Mouse (Mus musculus): ENCODE results near the gene Med18.

DNA sequence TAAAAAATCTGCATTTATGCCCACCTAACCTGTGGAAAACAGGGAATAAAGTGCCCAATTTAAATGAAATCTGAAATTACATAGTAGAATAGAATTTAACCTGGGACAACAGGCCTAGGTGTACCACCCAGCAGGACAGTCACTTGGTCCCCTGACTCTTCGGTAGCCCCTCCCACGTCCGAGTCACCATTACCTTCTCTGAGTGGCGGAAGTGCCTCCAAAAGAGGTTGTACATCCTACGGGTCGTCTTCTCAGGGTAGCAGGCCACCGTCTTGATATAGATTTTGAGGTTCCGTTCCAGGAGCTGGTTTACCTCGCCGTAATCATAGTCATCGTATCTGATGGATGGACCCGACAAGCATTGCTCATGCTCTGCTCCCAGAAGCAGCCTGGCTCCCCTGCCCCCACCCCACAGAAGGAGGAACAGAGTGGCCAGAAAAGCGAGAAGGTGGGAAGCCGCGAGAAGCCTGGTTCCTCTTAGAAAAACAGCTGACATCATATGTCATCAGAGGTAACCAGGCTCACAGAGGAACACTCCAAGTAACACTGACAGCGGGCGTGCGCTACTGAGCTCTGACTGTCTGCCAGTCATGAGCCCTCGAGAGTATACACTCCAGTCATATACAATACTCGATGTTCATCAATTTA, 30.7 kb upstream of the Med18 start:
- no peak for TF ChIP-seq CTCF (IDR thresholded peaks at IDR 0.05; ENCODE audit: low read depth, low read length)
- no peak for TF ChIP-seq GATA1 (IDR thresholded peaks at IDR 0.05; ENCODE audit: borderline replicate concordance, low read length)
- no peak for TF ChIP-seq TAL1 (conservative IDR thresholded peaks at IDR 0.05; ENCODE audit: low read depth, low read length)
